8 mouse cellular contexts compared by ENCODE assay signal in genomic region chr1:180639416-180640401, GRCm38 (mm10). TPM values are rescaled to one million over a fixed set of nuclear protein-coding genes. Genes with fewer than 3 reads are reported as not detected.
A peak's percentile ranks its signal among the peaks of the same experiment; 100 is the strongest.
DNase-seq lines count a peak whose midpoint lies in the region; ATAC-seq and TF ChIP-seq lines count a peak whose summit lies in the region.

No protein-coding gene starts in this region.

- H3K9ac ChIP-seq in heart, embryonic 12.5 days, result peak overlapping the region; percentile 95
- peak overlapping the region; percentile 95 for H3K9ac ChIP-seq in embryonic facial prominence, embryonic 13.5 days
- no peak overlapping the region for H3K9ac ChIP-seq in intestine, postnatal 0 days (ENCODE audit: low read depth, low read length)

- H3K27ac ChIP-seq in heart, embryonic 12.5 days (ENCODE audit: poor library complexity, severe bottlenecking), result peak overlapping the region; percentile 91
- H3K27ac ChIP-seq in embryonic facial prominence, embryonic 13.5 days, result peak overlapping the region; percentile 95; the same call in 1 of the 2 replicates
- no peak overlapping the region for H3K27ac ChIP-seq in intestine, postnatal 0 days (ENCODE audit: low read depth, low read length)

- no peak for DNase-seq in heart, adult 8-10 months (ENCODE audit: low spot score)
- DNase-seq in naive thymus-derived CD4-positive, alpha-beta T cell, adult 2 months (ENCODE audit: low read depth), result peak; percentile 32
- DNase-seq in urinary bladder, postnatal 4 days (ENCODE audit: low spot score in 2 of 2), result no peak
- no peak for DNase-seq in adrenal gland, postnatal 25 days

- peak overlapping the region; percentile 86 for H3K4me3 ChIP-seq in heart, embryonic 12.5 days
- peak overlapping the region; percentile 97 for H3K4me3 ChIP-seq in embryonic facial prominence, embryonic 13.5 days
- peak overlapping the region; percentile 97; the same call in 1 of the 2 replicates for H3K4me3 ChIP-seq in intestine, postnatal 0 days (ENCODE audit: low read depth, low read length)

- H3K36me3 ChIP-seq in heart, embryonic 12.5 days, result peaks cover 7% of the 10 kb centered on the region
- H3K36me3 ChIP-seq in embryonic facial prominence, embryonic 13.5 days, result peaks cover 7% of the 10 kb centered on the region
- H3K36me3 ChIP-seq in intestine, postnatal 0 days (ENCODE audit: control insufficient read depth, insufficient read depth), result no peaks in the 10 kb centered on the region

- WGBS in heart, embryonic 12.5 days, result 56% methylated on average over 10 of the region's 10 CpGs
- WGBS in embryonic facial prominence, embryonic 13.5 days, result 38% methylated on average over 10 of the region's 10 CpGs
- 58% methylated on average over 10 of the region's 10 CpGs for WGBS in intestine, postnatal 0 days

- no peak for TF ChIP-seq CTCF in intestine, postnatal 0 days (IDR thresholded peaks at IDR 0.05; ENCODE audit: low read depth)

- no peaks in the 10 kb centered on the region for H3K27me3 ChIP-seq in heart, embryonic 12.5 days (replicated peaks)
- no peaks in the 10 kb centered on the region for H3K27me3 ChIP-seq in embryonic facial prominence, embryonic 13.5 days
- no peaks in the 10 kb centered on the region for H3K27me3 ChIP-seq in intestine, postnatal 0 days (replicated peaks; ENCODE audit: control insufficient read depth, insufficient read depth, low read length)

- H3K4me2 ChIP-seq in heart, embryonic 12.5 days, result peak overlapping the region; percentile 87
- peak overlapping the region; percentile 80 for H3K4me2 ChIP-seq in embryonic facial prominence, embryonic 13.5 days
- peak overlapping the region; percentile 97 for H3K4me2 ChIP-seq in intestine, postnatal 0 days (replicated peaks; ENCODE audit: low read depth)

- no peaks in the 10 kb centered on the region for H3K9me3 ChIP-seq in heart, embryonic 12.5 days (replicated peaks)
- no peaks in the 10 kb centered on the region for H3K9me3 ChIP-seq in embryonic facial prominence, embryonic 13.5 days
- no peaks in the 10 kb centered on the region for H3K9me3 ChIP-seq in intestine, postnatal 0 days (ENCODE audit: control insufficient read depth)

- no peak for ATAC-seq in heart, embryonic 12.5 days (ENCODE audit: insufficient number of reproducible peaks, low FRiP score)
- no peak for ATAC-seq in embryonic facial prominence, embryonic 13.5 days (ENCODE audit: insufficient number of reproducible peaks, insufficient read depth, low FRiP score, low TSS enrichment, low read depth)
- ATAC-seq in intestine, postnatal 0 days, result no peak
- no peak for ATAC-seq in frontal cortex, adult (ENCODE audit: low TSS enrichment)

- peaks cover 18% of the 10 kb centered on the region for H3K4me1 ChIP-seq in heart, embryonic 12.5 days (replicated peaks)
- H3K4me1 ChIP-seq in embryonic facial prominence, embryonic 13.5 days, result peaks cover 24% of the 10 kb centered on the region
- H3K4me1 ChIP-seq in intestine, postnatal 0 days (replicated peaks; ENCODE audit: control insufficient read depth, insufficient read depth, low read length), result 0 out of 2 replicates have a peak, but pooled peaks cover 6% of the 10 kb centered on the region

RNA-seq across cellular contexts. Expression of gene Lin9, which starts 1.2 kb away (rescaled TPM):
- polyA plus RNA-seq in heart, embryonic 12.5 days (2016; fragmentation: Nextera tagmentation; extraction: Ambion mirVana), result 18.5 and 19.0 TPM in 2 replicates
- 1 to 10 TPM; 2.1 to 3.5 (median 2.4) TPM for total RNA-seq in heart, adult 8-10 months (2022)
- 20.5 and 22.9 TPM in 2 replicates for polyA plus RNA-seq in embryonic facial prominence, embryonic 13.5 days (2015; fragmentation: Nextera tagmentation; extraction: Ambion mirVana)
- 4.3 and 4.5 TPM in 2 replicates for polyA plus RNA-seq in intestine, postnatal 0 days (2015; fragmentation: Nextera tagmentation; extraction: Ambion mirVana)
- total RNA-seq in adrenal gland, postnatal 25 days (2021), result 7.5 and 9.3 TPM in 2 replicates

RNA-seq across cellular contexts. Expression of gene Mixl1, which starts 57.1 kb away (rescaled TPM):
- polyA plus RNA-seq in heart, embryonic 12.5 days (2016; fragmentation: Nextera tagmentation; extraction: Ambion mirVana), result not detected in 2 replicates
- not detected for total RNA-seq in heart, adult 8-10 months (2022)
- 0.11 and 0.20 TPM in 2 replicates for polyA plus RNA-seq in embryonic facial prominence, embryonic 13.5 days (2015; fragmentation: Nextera tagmentation; extraction: Ambion mirVana)
- polyA plus RNA-seq in intestine, postnatal 0 days (2015; fragmentation: Nextera tagmentation; extraction: Ambion mirVana), result not detected in 2 replicates
- not detected in 2 replicates for total RNA-seq in adrenal gland, postnatal 25 days (2021)
